Mouse (Mus musculus) kidney, embryonic 16.5 days (tissue): ENCODE measurements around the gene Gm20388. TPM values are rescaled to one million over a fixed set of nuclear protein-coding genes. Genes with fewer than 3 reads are reported as not detected.
A peak's percentile ranks its signal among the peaks of the same experiment; 100 is the strongest.
"Not testable (repeated sequence)": the region's sequence is repeated elsewhere in the genome, so short reads cannot be mapped to it uniquely, and the experiment has no call there.

Source experiments
- ATAC-seq: fragments of 200-750 bp; cut with Nextera tagmentation; 2 replicates; pipeline ENCODE4 v1.8.0; 2017; ENCODE audit warnings: moderate TSS enrichment; ENCODE audit not compliant: low FRiP score, low TSS enrichment
- H3K27ac ChIP-seq: fragments of 300-500 bp; sonication (generic); 2 replicates; pipeline ENCODE4 v1.5.1; 2014; ENCODE audit warnings: low read length
- H3K27me3 ChIP-seq: fragments of 300-500 bp; sonication (generic); 2 replicates; pipeline ENCODE4 v1.6.1; 2014; ENCODE audit warnings: low read length, control low read depth, mixed read lengths; ENCODE audit not compliant: insufficient read depth
- H3K36me3 ChIP-seq: fragments of 300-500 bp; sonication (generic); 2 replicates; pipeline ENCODE4 v1.6.1; 2014; ENCODE audit warnings: low read length, control low read depth, mixed read lengths; ENCODE audit not compliant: insufficient read depth
- H3K4me1 ChIP-seq: fragments of 300-500 bp; sonication (generic); 2 replicates; pipeline ENCODE4 v1.6.1; 2014; ENCODE audit warnings: low read length, control low read depth, mixed read lengths; ENCODE audit not compliant: insufficient read depth
- H3K4me2 ChIP-seq: fragments of 300-500 bp; sonication (generic); replicated peaks from 2 replicates; pipeline ENCODE4 v1.6.1; 2014; ENCODE audit warnings: low read depth, low read length
- H3K4me3 ChIP-seq: fragments of 300-500 bp; sonication (generic); 2 replicates; pipeline ENCODE4 v1.5.1; 2014; ENCODE audit warnings: mild to moderate bottlenecking, low read length
- H3K9ac ChIP-seq: fragments of 300-500 bp; sonication (generic); replicated peaks from 2 replicates; pipeline ENCODE4 v1.6.1; 2014; ENCODE audit warnings: low read length
- H3K9me3 ChIP-seq: fragments of 300-500 bp; sonication (generic); 2 replicates; pipeline ENCODE4 v1.6.1; 2016; ENCODE audit warnings: low read length, control low read depth
- WGBS: fragments of 180-500 bp; shearing (Covaris S2); extraction: QIAGEN DNeasy Blood & Tissue Kit; methylation state at CpG from one replicate; pipeline ENCODE4 v1.1.7; 2014; 5-methylcytosine and 5-hydroxymethylcytosine counted together
- polyA plus RNA-seq: library from polyadenylated mRNA; unstranded; fragments of >200 nt; fragmentation: Nextera tagmentation; extraction: Ambion mirVana; gene quantifications from 2 replicates; pipeline ENCODE4 v1.2.1, GENCODE M21; 2015

The Gm20388 gene
- polyA plus RNA-seq, 1 experiment from 2014 or later: 7.7 TPM

DNA sequence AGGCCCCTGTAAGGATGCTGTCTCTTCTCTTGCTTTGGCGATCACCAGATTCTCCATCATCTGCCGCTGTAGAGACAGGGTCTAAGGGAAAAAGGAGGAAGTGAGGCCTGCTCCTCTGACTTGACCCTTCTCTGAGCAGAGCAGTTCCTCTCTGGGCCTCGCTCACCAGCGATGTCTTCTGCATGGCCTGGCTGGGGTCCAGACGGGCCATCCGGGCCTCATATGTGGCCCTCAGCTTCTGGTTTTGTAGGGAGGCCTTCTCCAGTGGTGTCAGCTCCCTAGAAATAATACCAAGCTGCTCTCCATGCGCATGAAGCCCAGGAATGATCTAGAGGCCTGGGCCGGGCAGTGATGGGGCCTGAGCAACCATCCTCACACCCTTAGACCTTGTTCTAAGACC is 3338.0 kb downstream of the Gm20388 start:
- Histone ChIP-seq H3K4me3 (no peak overlapping the region), H3K4me2 (no peak overlapping the region), H3K36me3 (peaks cover 46% of the 10 kb centered on the region), H3K9ac (no peak overlapping the region), H3K27ac (no peak overlapping the region), H3K27me3 (no peaks in the 10 kb centered on the region), H3K4me1 (peaks cover 10% of the 10 kb centered on the region), H3K9me3 (no peaks in the 10 kb centered on the region)
- WGBS: 91% methylated on average over 8 of the region's 8 CpGs
- no peak for ATAC-seq

DNA sequence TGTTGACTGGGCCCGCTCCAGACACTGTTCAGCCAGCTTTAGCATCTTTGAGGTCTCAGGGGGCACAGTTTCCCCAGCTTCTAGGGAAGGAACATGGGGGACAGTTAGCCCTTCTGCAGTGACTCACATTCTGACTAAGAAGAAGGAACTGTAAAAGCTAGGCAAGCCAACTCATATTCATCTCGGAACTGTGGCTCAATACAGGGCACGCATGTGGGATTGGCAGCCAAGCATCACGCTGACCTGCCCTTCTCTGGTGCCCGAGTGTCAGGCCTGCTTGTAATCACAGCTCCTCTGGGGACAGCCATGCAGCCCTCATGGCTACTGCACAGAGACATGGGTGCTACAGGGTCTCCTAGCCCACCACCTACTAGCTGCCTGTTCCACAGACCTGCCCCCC is 3340.3 kb downstream of the Gm20388 start:
- ATAC-seq: no peak
- Histone ChIP-seq H3K27ac (no peak overlapping the region), H3K9me3 (no peaks in the 10 kb centered on the region), H3K4me2 (no peak overlapping the region), H3K4me1 (peaks cover 20% of the 10 kb centered on the region), H3K36me3 (peaks cover 29% of the 10 kb centered on the region), H3K9ac (no peak overlapping the region), H3K27me3 (no peaks in the 10 kb centered on the region), H3K4me3 (no peak overlapping the region)
- 98% methylated on average over 5 of the region's 5 CpGs for WGBS

DNA sequence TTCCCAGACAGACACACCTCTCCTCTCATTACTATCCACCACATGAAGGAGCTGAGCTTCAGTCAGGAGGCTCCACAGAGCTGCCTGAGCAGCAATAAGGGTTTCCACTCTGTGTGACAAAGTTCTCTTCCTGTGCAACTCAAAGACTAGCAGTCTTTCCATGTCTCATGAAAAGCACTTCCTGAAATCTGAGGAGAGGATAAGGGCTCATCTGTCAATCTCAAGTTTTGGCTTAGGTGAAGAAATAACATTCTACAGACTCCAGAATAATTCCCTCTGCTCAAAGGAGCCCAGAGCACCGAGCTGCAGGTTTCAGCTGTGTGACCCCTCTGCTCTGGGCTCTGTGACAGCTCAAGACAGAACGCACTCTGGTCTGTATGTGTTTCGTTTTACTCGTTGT is 3342.3 kb downstream of the Gm20388 start:
- no peak for ATAC-seq
- Histone ChIP-seq H3K9me3 (no peaks in the 10 kb centered on the region), H3K4me3 (peak overlapping the region; percentile 97), H3K27me3 (no peaks in the 10 kb centered on the region), H3K4me1 (peaks cover 22% of the 10 kb centered on the region), H3K27ac (no peak overlapping the region), H3K9ac (peak overlapping the region; percentile 97), H3K4me2 (peak overlapping the region; percentile 86), H3K36me3 (peaks cover 32% of the 10 kb centered on the region)
- 43% methylated on average over 4 of the region's 4 CpGs for WGBS

DNA sequence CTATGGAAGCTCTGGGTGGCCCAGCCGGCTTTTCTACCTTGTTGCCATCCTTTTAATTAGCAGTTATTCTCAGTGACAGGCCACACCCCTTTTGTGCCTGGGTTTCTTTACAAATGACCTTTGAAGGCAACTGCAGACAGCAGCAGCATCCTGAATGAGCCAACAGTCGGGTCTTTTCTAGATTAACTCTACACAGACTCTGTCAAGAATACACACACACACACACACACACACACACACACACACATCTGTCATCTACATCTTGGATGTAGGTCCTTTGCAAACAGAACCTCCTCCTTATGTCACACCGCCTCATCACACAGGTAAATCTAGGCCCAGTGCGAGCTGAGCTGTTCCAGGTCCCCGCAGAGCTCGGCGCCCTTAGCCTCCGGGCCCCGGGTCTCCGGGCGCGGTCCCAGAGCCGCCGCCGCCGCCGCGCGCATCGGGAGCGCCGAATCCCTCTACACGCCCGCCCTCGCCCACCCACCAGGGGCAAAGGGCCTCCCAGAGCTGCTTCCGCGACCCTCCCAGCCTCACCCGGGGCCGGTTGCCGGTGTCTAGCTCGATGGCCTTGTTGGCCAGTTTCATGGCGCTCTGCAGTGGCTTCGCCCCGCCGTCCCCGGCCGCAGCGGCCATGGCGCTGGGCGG is 3342.9 kb downstream of the Gm20388 start:
- H3K27me3 ChIP-seq: no peaks in the 10 kb centered on the region
- H3K36me3 ChIP-seq: peaks cover 30% of the 10 kb centered on the region
- H3K27ac ChIP-seq: peak overlapping the region; percentile 68; the same call in 1 of the 2 replicates
- H3K4me2 ChIP-seq: peak overlapping the region; percentile 86
- 1% methylated on average over 36 of the region's 40 CpGs for WGBS
- H3K4me3 ChIP-seq: peak overlapping the region; percentile 97
- no peaks in the 10 kb centered on the region for H3K9me3 ChIP-seq
- ATAC-seq: peak; percentile 46; the same call in 1 of the 2 replicates
- H3K4me1 ChIP-seq: peaks cover 22% of the 10 kb centered on the region
- peak overlapping the region; percentile 97 for H3K9ac ChIP-seq

DNA sequence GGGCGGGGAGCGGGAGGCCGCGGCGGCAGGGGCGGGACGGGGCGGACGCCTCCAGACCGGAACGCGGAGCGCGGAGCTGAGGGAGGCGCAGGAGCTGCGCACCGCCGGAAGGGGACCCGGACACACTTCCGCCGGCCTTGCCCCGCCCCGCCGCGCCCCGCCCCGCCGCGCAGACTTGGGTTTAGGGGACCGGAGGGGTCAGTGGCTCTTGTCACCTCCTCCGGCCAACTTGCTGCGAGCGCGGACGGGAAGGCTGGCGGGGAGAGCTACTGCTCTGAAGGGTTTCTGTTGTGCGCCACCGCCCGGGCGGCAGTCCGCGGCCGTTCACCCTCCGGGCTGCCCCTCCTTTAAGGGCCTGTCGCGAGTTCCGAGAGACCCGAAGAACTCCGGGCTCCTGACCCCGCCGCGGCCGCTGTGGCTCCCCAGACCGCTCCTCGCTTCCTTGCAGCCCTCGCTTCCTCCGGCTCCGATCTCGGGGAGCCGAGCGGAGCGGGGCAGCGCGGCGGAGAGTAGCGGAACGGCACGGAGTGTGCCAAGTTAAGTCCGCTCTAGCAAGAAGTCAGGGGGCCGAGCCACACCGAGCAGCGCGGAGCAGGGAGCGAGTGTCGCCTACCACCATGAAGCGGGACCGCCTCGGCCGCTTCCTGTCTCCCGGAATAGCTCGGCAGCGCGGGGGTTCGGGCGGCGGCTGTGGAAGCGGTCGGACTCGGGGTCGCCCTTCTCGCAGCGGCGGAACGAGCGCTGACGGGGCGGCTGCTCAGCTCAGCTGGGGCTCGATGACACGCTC is 3343.7 kb downstream of the Gm20388 start, which contains the start of the genes Zfp276 and Vps9d1:
Gene Zfp276 (plus strand): TSS at position 97 of the 787 bp plus-strand sequence.
Gene Vps9d1 (minus strand): TSS at position 250 of the 787 bp plus-strand sequence.
- Histone ChIP-seq H3K36me3 (peaks cover 29% of the 10 kb centered on the region), H3K27me3 (no peaks in the 10 kb centered on the region), H3K4me3 (peak within 1 kb of the TSS; percentile 97), H3K9me3 (no peaks in the 10 kb centered on the region), H3K4me1 (peaks cover 22% of the 10 kb centered on the region), H3K27ac (peak within 1 kb of the TSS; percentile 72), H3K9ac (peak within 1 kb of the TSS; percentile 97), H3K4me2 (peak within 1 kb of the TSS; percentile 86)
- under 1% methylated on average over 79 of the region's 99 CpGs for WGBS
- peak; percentile 97 for ATAC-seq

- 62% methylated on average over 6 of the region's 6 CpGs for WGBS
- Histone ChIP-seq H3K27me3 (no peaks in the 10 kb centered on the region), H3K9me3 (no peaks in the 10 kb centered on the region), H3K9ac (peak overlapping the region; percentile 97), H3K4me1 (peaks cover 22% of the 10 kb centered on the region), H3K36me3 (peaks cover 37% of the 10 kb centered on the region), H3K4me3 (peak overlapping the region; percentile 97), H3K4me2 (peak overlapping the region; percentile 86), H3K27ac (no peak overlapping the region)
- ATAC-seq: no peak
Measured at GRCm38 (mm10) chr8:123255170-123255569, 3344.5 kb downstream of the Gm20388 start.

DNA sequence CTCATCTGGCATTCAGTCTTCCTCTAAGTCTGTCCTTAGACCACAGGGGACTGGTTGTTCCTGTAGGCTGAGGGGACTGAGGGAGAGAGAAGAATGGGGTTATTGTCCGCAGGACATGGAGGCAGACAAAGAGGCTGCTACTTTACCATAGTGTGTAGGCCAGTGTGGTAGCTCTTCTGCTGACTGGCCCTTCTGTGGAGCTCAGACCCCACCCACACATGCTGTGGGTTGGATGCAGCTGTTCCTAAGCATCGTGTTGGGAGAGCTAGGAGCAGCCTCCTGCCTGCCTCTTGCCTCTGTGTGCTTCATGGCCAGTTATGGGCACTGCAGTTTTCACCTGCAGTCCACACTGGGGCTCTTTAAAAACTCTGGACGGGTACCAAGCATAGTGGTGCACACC is 3346.5 kb downstream of the Gm20388 start:
- Histone ChIP-seq H3K4me2 (no peak overlapping the region), H3K27ac (no peak overlapping the region), H3K36me3 (peaks cover 43% of the 10 kb centered on the region), H3K27me3 (no peaks in the 10 kb centered on the region), H3K9ac (no peak overlapping the region), H3K9me3 (no peaks in the 10 kb centered on the region), H3K4me3 (no peak overlapping the region), H3K4me1 (peaks cover 22% of the 10 kb centered on the region)
- 88% methylated on average over 3 of the region's 3 CpGs for WGBS
- no peak for ATAC-seq

DNA sequence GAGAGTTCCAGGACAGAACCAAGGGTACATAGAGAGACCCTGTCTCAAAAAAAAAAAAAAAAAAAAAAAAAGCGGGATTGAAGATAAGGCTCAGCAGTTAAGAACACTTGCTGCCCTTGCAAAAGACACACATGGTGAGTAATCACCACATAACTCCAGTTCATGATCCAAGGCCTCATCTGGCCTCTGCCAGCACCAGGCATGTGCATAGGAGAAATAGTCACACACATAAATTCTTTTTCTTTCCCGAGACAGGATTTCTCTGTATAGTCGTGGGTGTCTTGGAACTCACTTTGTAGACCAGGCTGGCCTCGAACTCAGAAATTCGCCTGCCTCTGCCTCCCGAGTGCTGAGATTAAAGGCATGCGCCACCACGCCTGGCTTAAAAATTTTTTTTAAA is 3347.0 kb downstream of the Gm20388 start:
- not testable (repeated sequence) for H3K9me3 ChIP-seq, H3K9ac ChIP-seq, ATAC-seq, H3K27me3 ChIP-seq, H3K27ac ChIP-seq, H3K4me2 ChIP-seq, H3K4me3 ChIP-seq
- H3K4me1 ChIP-seq: peaks cover 20% of the 10 kb centered on the region
- H3K36me3 ChIP-seq: peaks cover 43% of the 10 kb centered on the region
- WGBS: 90% methylated on average over 8 of the region's 8 CpGs

GRCm38 (mm10) chr8:123267926-123268656 is 3357.4 kb downstream of the Gm20388 start:
- Histone ChIP-seq H3K27ac (peak overlapping the region; percentile 54; the same call in 1 of the 2 replicates), H3K4me3 (no peak overlapping the region), H3K36me3 (peaks cover 69% of the 10 kb centered on the region), H3K27me3 (no peaks in the 10 kb centered on the region), H3K4me2 (no peak overlapping the region), H3K9me3 (no peaks in the 10 kb centered on the region), H3K9ac (no peak overlapping the region), H3K4me1 (peaks cover 4% of the 10 kb centered on the region; the same call in 1 of the 2 replicates)
- 51% methylated on average over 14 of the region's 14 CpGs for WGBS
- peak; percentile 83 for ATAC-seq
